Comparison of ENCODE assay signal across 8 mouse cellular contexts in genomic region chr4:128609925-128610402, GRCm38 (mm10). TPM values are rescaled to one million over a fixed set of nuclear protein-coding genes. Genes with fewer than 3 reads are reported as not detected.
DNase-seq lines count a peak whose midpoint lies in the region; ATAC-seq lines count a peak whose summit lies in the region.

Gene Zscan20, minus strand, starts transcription at chr4:128610098.

- peaks cover 17% of the 10 kb centered on the region; the same call in 1 of the 2 replicates for H3K4me1 ChIP-seq in intestine, embryonic 14.5 days (replicated peaks; ENCODE audit: control insufficient read depth, insufficient read depth, low read length)

- peak within 1 kb of the TSS; percentile 18; the same call in 1 of the 2 replicates for H3K27ac ChIP-seq in intestine, embryonic 14.5 days (ENCODE audit: low read depth)

- peak within 1 kb of the TSS; percentile 72 for H3K4me2 ChIP-seq in intestine, embryonic 14.5 days (ENCODE audit: low read length)

- ATAC-seq in intestine, embryonic 14.5 days (replicated peaks; ENCODE audit: low FRiP score, low TSS enrichment, low read depth), result peak; percentile 95

- under 1% methylated on average over 24 of the region's 24 CpGs for WGBS in intestine, embryonic 14.5 days

- no peaks in the 10 kb centered on the region for H3K36me3 ChIP-seq in intestine, embryonic 14.5 days (ENCODE audit: control insufficient read depth, insufficient read depth, low read length)

- H3K9me3 ChIP-seq in intestine, embryonic 14.5 days (ENCODE audit: control insufficient read depth, low read length), result no peaks in the 10 kb centered on the region

- H3K27me3 ChIP-seq in intestine, embryonic 14.5 days (replicated peaks; ENCODE audit: control insufficient read depth, insufficient read depth, low read length), result no peaks in the 10 kb centered on the region

- peak; percentile 80 to 81 for DNase-seq in adrenal gland, adult 18-20 months (ENCODE audit: low spot score in 2 of 2)
- peak; percentile 99 for DNase-seq in embryo, embryonic 11 days
- DNase-seq in gastrocnemius, postnatal 25 days, result peak; percentile 97
- peak; percentile 91 for DNase-seq in intestine, embryonic 14.5 days (ENCODE audit: low spot score)
- DNase-seq in left cerebral cortex, postnatal 14 days (ENCODE audit: low spot score in 2 of 2), result peak; percentile 97 to 99
- DNase-seq in mesoderm, embryonic 11.5 days (ENCODE audit: low read depth, low spot score), result peak; percentile 98
- DNase-seq in right cerebral cortex, postnatal 36 days (ENCODE audit: low spot score in 2 of 2), result peak; percentile 98 to 99
- DNase-seq in yolk sac, embryonic 10.5 days (ENCODE audit: low spot score), result peak; percentile 99

- intact Hi-C loops in left cerebral cortex, postnatal 14 days (cut with DNase I), result loop anchor here (5.0 to 10.0 kb wide), 3 partner anchors 42 to 165 kb away; partner anchors contain the start of gene Phc2

- peak within 1 kb of the TSS; percentile 49 for H3K9ac ChIP-seq in intestine, embryonic 14.5 days (ENCODE audit: low read length)

- H3K4me3 ChIP-seq in intestine, embryonic 14.5 days (ENCODE audit: low read depth, low read length), result peak within 1 kb of the TSS; percentile 45

RNA-seq across cellular contexts. Expression of gene Zscan20, which starts in this region (rescaled TPM):
- 1 to 10 TPM; 4.6 to 6.6 TPM for total RNA-seq in adrenal gland, adult 18-20 months (2021)
- 1 to 10 TPM; 2.9 TPM for total RNA-seq in gastrocnemius, postnatal 25 days (2021)
- 3.2 and 3.3 TPM in 2 replicates for polyA plus RNA-seq in intestine, embryonic 14.5 days (2014; fragmentation: Nextera tagmentation; extraction: Ambion mirVana)
- total RNA-seq in left cerebral cortex, postnatal 14 days (2021), result 1 to 10 TPM; 5.9 to 6.9 TPM

Comparison
In these comparisons a context has a peak if more than half of its experiments do, and no peak if none do; other contexts are left out.
1. Peak in every context shown above with its lines: DNase-seq, ATAC-seq, H3K4me3 ChIP-seq and H3K27ac ChIP-seq.